Mouse (Mus musculus) liver, adult 2 months (tissue): ENCODE measurements at regions not wholly inside any gene's neighbourhood (a gene's known extent, or its start where the extent isn't known, plus 50 kb on each side); places are given as distances from the start of the nearest gene placed in this dataset.

Source experiments
- DNase-seq: peaks from one replicate; pipeline ENCODE4 v3.0.0-alpha.2; 2011; ENCODE audit warnings: low read depth, low spot score; ENCODE audit errors: extremely low read depth
- H3K27ac ChIP-seq: fragments of 200-500 bp; replicated peaks from 2 replicates; pipeline ENCODE4 v1.5.1; 2012; ENCODE audit warnings: low read depth, mild to moderate bottlenecking, control low read depth, inconsistent platforms, low read length; ENCODE audit not compliant: insufficient read depth
- H3K27me3 ChIP-seq: fragments of 200-500 bp; 2 replicates; pipeline ENCODE4 v1.6.1; 2012; ENCODE audit warnings: mild to moderate bottlenecking, moderate library complexity, low read length, inconsistent platforms; ENCODE audit not compliant: control insufficient read depth, insufficient read depth
- H3K36me3 ChIP-seq: fragments of 200-500 bp; 2 replicates; pipeline ENCODE4 v1.6.1; 2012; ENCODE audit warnings: low read length, inconsistent platforms; ENCODE audit not compliant: control insufficient read depth, insufficient read depth
- H3K4me1 ChIP-seq: fragments of 200-500 bp; 2 replicates; pipeline ENCODE4 v1.6.1; 2011; ENCODE audit warnings: low read length; ENCODE audit not compliant: control insufficient read depth, insufficient read depth
- H3K4me3 ChIP-seq: fragments of 200-500 bp; 2 replicates; pipeline ENCODE4 v1.5.1; 2011; ENCODE audit warnings: low read depth, mild to moderate bottlenecking, control low read depth, low read length, moderate library complexity; ENCODE audit not compliant: insufficient read depth
- H3K79me2 ChIP-seq: fragments of 200-500 bp; 2 replicates; pipeline ENCODE4 v1.6.1; 2012; ENCODE audit warnings: inconsistent platforms, mild to moderate bottlenecking, low read length, moderate library complexity; ENCODE audit not compliant: control insufficient read depth, insufficient read depth
- H3K9ac ChIP-seq: fragments of 200-500 bp; 2 replicates; pipeline ENCODE4 v1.6.1; 2012; ENCODE audit warnings: low read depth, mild to moderate bottlenecking, control low read depth, inconsistent platforms, low read length
- CTCF ChIP-seq: fragments of 200-500 bp; IDR thresholded peaks from 2 replicates; pipeline ENCODE4 v1.5.1; 2011; ENCODE audit warnings: low read depth, low read length, control low read depth
- POLR2A ChIP-seq: fragments of 200-500 bp; IDR thresholded peaks from 2 replicates; pipeline ENCODE4 v1.6.1; 2011; ENCODE audit warnings: low read length, control low read depth; ENCODE audit not compliant: insufficient read depth; ENCODE audit errors: extremely low read depth
- WGBS: fragments of 180-500 bp; shearing (Covaris S2); methylation state at CpG from one replicate; pipeline ENCODE4 v1.1.7; 2018; 5-methylcytosine and 5-hydroxymethylcytosine counted together

DNA sequence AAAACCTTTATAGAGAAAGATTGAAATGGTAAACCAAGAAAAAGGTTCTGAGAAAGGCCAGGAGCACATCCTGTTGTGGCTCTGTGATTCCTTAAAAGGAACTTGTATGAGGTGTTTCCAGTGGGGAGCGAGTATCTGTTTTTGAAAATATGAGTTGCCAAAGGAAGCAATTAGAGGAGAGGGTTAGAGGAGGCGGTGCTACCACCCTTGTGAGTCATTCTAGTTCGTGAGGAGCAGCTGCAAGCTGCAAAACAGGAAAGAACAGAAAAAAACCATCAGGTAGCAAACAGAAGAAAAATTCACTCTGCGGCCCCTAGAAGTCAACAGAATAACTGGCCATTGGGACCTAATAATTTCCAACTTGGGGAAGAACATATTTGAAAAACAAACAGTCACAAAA is 116.1 kb upstream of the Pitrm1 start:
- no peaks in the 10 kb centered on the region for H3K27me3 ChIP-seq
- H3K79me2 ChIP-seq = no peaks in the 10 kb centered on the region
- TF ChIP-seq POLR2A = no peak
- no peak for TF ChIP-seq CTCF
- no peak overlapping the region for H3K9ac ChIP-seq
- DNase-seq = no peak
- no peaks in the 10 kb centered on the region for H3K4me1 ChIP-seq
- no peaks in the 10 kb centered on the region for H3K36me3 ChIP-seq
- 60% methylated on average over 4 of the region's 4 CpGs for WGBS
- no peak overlapping the region for H3K4me3 ChIP-seq
- H3K27ac ChIP-seq = no peak overlapping the region

DNA sequence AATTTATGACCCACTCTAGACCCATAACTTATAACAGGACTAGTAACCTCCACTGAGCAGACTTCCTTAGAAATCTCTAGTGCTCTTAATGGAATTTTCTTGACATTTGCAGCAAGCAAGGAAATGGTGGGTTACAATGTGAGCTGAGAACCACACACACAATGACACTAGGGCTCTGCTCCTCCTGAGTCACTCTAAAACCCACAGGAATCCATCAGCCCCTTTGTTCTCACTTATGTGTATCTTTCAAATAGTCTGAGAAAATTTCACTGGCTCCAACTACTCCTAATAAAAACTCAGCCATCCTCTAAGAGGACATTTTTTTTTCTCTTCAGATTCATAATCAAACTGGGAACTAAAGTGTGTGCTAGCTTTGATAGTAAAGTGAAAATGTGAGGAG is 101.0 kb upstream of the Pitrm1 start:
- no peaks in the 10 kb centered on the region for H3K36me3 ChIP-seq
- TF ChIP-seq CTCF (no peak), POLR2A (no peak)
- no peak overlapping the region for H3K4me3 ChIP-seq
- H3K4me1 ChIP-seq = no peaks in the 10 kb centered on the region
- no peaks in the 10 kb centered on the region for H3K27me3 ChIP-seq
- no peaks in the 10 kb centered on the region for H3K79me2 ChIP-seq
- no peak overlapping the region for H3K9ac ChIP-seq
- DNase-seq = no peak
- no peak overlapping the region for H3K27ac ChIP-seq

DNA sequence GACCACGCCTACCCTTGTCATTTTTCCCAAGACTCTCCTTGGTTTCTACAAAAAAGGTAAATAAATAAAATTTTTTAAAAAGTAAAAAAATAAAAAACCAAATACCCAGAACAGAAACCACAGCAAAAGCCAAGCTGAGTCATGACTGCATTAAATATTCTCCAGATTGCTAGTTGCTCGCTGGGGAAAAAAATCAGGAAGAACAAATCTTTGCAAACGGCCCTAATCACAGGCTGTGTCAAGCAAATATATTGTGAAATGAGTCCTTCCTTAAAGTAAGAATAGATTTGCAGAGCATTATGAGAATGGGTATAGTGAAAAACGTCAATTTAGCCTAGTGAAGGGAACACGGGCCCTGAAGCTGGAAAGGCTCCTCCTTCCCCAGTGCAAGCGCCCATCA is 86.6 kb upstream of the Pitrm1 start:
- Histone ChIP-seq H3K79me2 (no peaks in the 10 kb centered on the region), H3K4me1 (no peaks in the 10 kb centered on the region), H3K4me3 (no peak overlapping the region), H3K27me3 (no peaks in the 10 kb centered on the region), H3K36me3 (no peaks in the 10 kb centered on the region), H3K9ac (no peak overlapping the region), H3K27ac (no peak overlapping the region)
- peak; percentile 3 for DNase-seq
- 79% methylated on average over 6 of the region's 6 CpGs for WGBS
- TF ChIP-seq CTCF (no peak), POLR2A (no peak)

DNA sequence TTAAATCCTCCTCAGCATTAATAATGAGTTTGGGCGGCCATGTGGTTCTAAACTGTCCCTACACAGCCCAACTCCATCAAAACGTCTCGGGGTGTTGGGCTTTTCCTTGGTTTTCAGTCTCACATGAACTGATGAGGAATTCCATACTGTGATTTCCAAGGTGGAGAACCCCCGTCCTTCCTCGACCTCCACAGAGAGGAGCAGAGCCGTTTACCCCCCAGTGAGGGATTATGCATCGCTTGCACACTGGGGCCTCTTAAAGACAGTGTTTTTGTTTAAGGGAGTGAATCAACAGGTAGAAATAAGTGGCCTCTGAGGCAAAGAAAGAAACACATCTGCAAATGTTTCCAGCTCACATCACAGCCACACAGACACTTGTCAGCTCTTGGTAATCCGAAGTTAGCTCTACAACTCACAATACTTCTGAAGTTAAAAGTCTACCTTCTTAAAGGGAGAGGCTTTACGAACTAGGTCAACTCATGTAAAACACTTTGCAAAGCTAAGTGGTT is 82.0 kb upstream of the Pitrm1 start:
- H3K79me2 ChIP-seq = no peaks in the 10 kb centered on the region
- no peak overlapping the region for H3K4me3 ChIP-seq
- TF ChIP-seq CTCF (no peak), POLR2A (no peak)
- H3K9ac ChIP-seq = no peak overlapping the region
- H3K27me3 ChIP-seq = no peaks in the 10 kb centered on the region
- no peak overlapping the region for H3K27ac ChIP-seq
- WGBS = 53% methylated on average over 9 of the region's 9 CpGs
- no peaks in the 10 kb centered on the region for H3K4me1 ChIP-seq
- H3K36me3 ChIP-seq = no peaks in the 10 kb centered on the region
- DNase-seq = no peak

DNA sequence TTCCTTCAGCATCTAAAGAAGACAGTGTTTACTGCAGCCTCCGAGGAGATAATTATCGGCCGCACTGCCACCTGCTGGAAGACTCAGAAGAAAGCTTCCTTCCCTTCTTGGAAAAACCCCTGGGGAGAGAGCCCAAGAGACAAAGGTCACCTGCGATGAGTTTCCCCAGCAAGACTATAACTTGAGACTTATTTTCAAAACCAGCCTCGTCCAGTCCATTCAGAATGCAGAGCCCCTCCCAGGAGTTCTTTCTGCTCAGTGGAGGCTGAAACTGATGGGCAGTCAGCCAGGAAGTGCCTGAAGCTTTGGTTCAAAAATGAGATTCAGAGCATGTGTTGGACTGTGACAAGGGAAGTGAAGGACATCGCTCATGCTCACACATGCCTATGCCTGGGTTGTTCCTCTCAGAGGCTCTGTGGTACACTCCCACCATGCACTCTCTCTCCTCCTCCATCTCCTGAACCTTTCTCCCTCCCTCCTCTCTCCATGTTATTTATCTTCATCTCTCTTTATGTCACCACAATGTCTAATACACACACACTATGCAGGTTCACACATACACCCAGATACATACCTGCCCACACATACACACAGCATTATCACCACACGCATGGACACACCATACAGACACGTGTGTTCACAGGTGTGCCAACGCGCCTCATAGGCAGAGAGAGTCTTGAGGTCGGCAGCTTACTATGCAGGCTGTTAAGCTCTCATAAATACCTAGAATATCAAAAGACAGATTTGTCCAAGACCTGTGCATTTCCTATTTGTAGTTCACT is 78.3 kb upstream of the Pitrm1 start:
- H3K36me3 ChIP-seq = no peaks in the 10 kb centered on the region
- no peaks in the 10 kb centered on the region for H3K27me3 ChIP-seq
- no peaks in the 10 kb centered on the region for H3K4me1 ChIP-seq
- no peak overlapping the region for H3K4me3 ChIP-seq
- TF ChIP-seq POLR2A (no peak), CTCF (no peak)
- no peak overlapping the region for H3K27ac ChIP-seq
- DNase-seq = no peak
- 69% methylated on average over 11 of the region's 11 CpGs for WGBS
- no peaks in the 10 kb centered on the region for H3K79me2 ChIP-seq
- no peak overlapping the region for H3K9ac ChIP-seq
